Mouse (Mus musculus): ENCODE data around the gene Speg.

Speg gene

GRCm38 (mm10) chr1:75374950-75375936 lies at the start of gene Speg:
TSS of gene Speg (plus strand) at chr1:75375297.
- peak; percentile 53 for DNase-seq (ENCODE audit: extremely low spot score)

- no peak for DNase-seq (ENCODE audit: extremely low spot score)
Measured at GRCm38 (mm10) chr1:75327461-75327860, 47.6 kb upstream of the Speg start.

- DNase-seq (ENCODE audit: extremely low spot score) = no peak
Measured at GRCm38 (mm10) chr1:75331271-75331670, 43.8 kb upstream of the Speg start.

- DNase-seq (ENCODE audit: extremely low spot score) = no peak
Measured at GRCm38 (mm10) chr1:75336461-75336860, 38.6 kb upstream of the Speg start.

GRCm38 (mm10) chr1:75337097-75337496 lies 38.0 kb upstream of the Speg start:
- DNase-seq (ENCODE audit: extremely low spot score) = no peak

- DNase-seq (ENCODE audit: extremely low spot score) = no peak
Measured at GRCm38 (mm10) chr1:75338091-75338694, 36.9 kb upstream of the Speg start.

- no peak for DNase-seq (ENCODE audit: extremely low spot score)
Measured at GRCm38 (mm10) chr1:75339337-75339736, 35.8 kb upstream of the Speg start.

GRCm38 (mm10) chr1:75340519-75340918 lies 34.6 kb upstream of the Speg start:
- no peak for DNase-seq (ENCODE audit: extremely low spot score)

- peak; percentile 72 for DNase-seq (ENCODE audit: extremely low spot score)
Measured at GRCm38 (mm10) chr1:75342874-75343416, 32.2 kb upstream of the Speg start.

GRCm38 (mm10) chr1:75344291-75345035 lies 30.6 kb upstream of the Speg start:
- peak; percentile 86 for DNase-seq (ENCODE audit: extremely low spot score)

GRCm38 (mm10) chr1:75345036-75345935 lies 29.8 kb upstream of the Speg start:
- peak; percentile 42 for DNase-seq (ENCODE audit: extremely low spot score)

- DNase-seq (ENCODE audit: extremely low spot score) = no peak
Measured at GRCm38 (mm10) chr1:75347279-75347678, 27.8 kb upstream of the Speg start.

- no peak for DNase-seq (ENCODE audit: extremely low spot score)
Measured at GRCm38 (mm10) chr1:75349275-75349674, 25.8 kb upstream of the Speg start.

GRCm38 (mm10) chr1:75357261-75357660 lies 17.8 kb upstream of the Speg start:
- DNase-seq (ENCODE audit: extremely low spot score) = no peak

- DNase-seq (ENCODE audit: extremely low spot score) = no peak
Measured at GRCm38 (mm10) chr1:75358009-75358408, 17.1 kb upstream of the Speg start.

- no peak for DNase-seq (ENCODE audit: extremely low spot score)
Measured at GRCm38 (mm10) chr1:75359346-75359745, 15.8 kb upstream of the Speg start.

GRCm38 (mm10) chr1:75360112-75361031 lies 14.7 kb upstream of the Speg start, which contains the start of gene Des:
TSS of gene Des (plus strand) at chr1:75360329.
- DNase-seq (ENCODE audit: extremely low spot score) = peak; percentile 55

- DNase-seq (ENCODE audit: extremely low spot score) = no peak
Measured at GRCm38 (mm10) chr1:75361123-75361522, 14.0 kb upstream of the Speg start.

GRCm38 (mm10) chr1:75361750-75362149 lies 13.3 kb upstream of the Speg start:
- DNase-seq (ENCODE audit: extremely low spot score) = no peak

GRCm38 (mm10) chr1:75363868-75364267 lies 11.2 kb upstream of the Speg start:
- no peak for DNase-seq (ENCODE audit: extremely low spot score)
